Mouse (Mus musculus): ENCODE measurements around the gene Pbx3.

The Pbx3 gene

DNA sequence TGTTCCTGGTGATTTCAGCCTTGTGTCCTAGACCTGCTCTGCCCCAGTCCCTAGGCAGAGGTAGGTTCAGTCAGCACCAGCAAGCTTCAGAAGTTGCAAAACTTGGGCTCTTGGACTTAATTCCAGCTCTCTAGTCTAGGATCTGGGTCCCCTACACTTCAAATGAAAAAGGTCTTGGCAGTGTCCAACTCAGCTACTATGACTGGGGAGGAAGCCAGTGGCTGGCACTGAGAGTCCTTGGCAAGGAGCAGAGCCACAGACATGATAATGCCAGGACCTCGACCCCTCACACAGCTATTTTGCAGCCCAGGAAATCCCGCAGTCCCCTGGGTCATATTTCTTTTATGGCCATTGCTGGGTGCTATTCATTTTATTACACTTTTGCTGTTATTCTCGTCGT lies 225.9 kb downstream of the Pbx3 start:
- DNase-seq (ENCODE audit: low spot score in 2 of 2): no peak

DNA sequence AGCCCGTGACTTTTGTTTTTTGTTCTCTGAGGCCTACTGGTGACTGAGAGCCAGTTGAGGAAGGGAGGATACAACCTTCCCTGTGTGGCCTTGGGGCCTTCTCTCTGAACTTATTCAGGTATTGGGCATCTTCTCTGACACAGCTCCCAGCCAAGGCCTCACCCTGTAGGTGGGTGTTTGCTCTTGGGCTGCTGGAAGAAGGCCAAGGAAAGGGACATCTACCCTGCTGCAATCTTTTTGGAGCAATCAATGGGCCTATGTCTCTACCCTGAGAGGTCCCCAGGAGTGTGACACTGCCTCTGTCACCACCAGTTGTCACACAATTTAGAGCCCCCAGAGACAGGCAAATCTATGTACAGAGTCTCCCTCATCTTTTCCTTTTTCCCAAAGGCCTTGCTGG lies 226.5 kb downstream of the Pbx3 start:
- DNase-seq (ENCODE audit: low spot score in 2 of 2): no peak

DNA sequence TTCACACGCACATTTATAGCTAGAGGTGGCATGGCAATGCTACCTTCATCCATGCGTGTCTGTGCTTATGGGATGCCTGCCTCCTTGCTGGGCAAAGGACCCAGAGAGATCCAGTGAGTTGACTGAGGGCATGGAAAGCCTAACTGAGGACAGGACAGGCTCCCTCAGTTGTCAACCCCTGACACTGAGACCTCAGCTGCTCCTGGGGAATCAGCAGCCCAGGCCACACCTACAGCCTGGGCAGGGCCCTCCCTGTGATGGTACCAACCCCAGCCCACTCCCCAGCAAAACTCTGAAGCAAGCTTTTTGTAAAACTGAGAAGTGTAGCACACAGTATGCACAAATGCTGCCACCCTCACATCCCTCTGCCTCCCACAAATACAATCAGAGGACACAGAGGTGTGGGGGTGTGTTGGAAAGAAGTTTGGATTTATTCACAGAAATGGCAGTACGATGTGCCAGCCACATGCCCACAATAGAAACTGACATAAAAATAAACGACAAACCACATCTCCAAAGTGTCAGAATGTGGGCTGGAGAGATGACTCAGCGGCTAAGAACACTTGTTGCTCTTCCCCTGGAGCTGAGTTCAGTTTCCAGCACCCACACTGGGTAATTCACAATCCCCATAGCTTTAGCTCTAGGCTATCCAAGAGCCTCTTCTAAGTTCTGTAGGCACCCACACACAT lies 233.3 kb downstream of the Pbx3 start:
- DNase-seq (ENCODE audit: low spot score in 2 of 2): no peak

DNA sequence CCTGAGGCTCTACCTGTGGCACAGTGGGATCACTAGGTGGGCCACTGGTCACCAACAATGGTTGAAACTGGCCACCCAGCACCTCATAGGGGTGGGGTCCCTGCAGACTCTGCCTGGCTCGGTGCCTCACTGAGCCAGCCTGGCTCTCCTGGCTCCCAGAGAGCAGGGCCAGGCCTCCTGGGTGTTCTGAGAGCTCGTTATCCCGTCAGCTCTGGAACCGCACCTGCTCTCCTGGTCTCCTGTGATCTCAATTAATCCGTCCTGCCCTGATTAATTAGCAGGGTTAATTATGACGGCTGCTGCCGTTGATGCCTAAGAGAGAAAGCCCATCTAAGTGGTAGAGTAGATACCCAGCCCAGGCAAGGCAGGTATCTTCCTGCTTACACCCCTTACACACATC lies 237.6 kb downstream of the Pbx3 start:
- DNase-seq (ENCODE audit: low spot score in 2 of 2): no peak

DNA sequence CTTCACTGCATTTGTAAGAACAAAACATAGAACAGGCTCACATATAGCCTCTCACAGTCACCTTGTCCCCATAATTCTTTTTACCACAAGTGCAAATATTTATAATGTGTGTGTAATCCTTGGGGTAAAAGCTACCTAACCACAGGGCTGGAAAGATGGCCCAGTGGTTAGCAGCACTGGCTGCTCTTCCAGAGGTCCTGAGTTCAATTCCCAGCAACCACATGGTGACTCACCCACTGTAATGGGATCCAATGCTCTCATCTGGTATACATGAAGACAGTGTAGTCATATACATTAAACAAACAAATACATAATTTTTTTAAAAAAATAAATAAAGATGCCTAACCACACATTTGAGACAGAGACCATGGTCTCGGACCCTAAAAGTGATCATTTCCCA lies 240.2 kb downstream of the Pbx3 start:
- no peak for DNase-seq (ENCODE audit: low spot score in 2 of 2)

DNA sequence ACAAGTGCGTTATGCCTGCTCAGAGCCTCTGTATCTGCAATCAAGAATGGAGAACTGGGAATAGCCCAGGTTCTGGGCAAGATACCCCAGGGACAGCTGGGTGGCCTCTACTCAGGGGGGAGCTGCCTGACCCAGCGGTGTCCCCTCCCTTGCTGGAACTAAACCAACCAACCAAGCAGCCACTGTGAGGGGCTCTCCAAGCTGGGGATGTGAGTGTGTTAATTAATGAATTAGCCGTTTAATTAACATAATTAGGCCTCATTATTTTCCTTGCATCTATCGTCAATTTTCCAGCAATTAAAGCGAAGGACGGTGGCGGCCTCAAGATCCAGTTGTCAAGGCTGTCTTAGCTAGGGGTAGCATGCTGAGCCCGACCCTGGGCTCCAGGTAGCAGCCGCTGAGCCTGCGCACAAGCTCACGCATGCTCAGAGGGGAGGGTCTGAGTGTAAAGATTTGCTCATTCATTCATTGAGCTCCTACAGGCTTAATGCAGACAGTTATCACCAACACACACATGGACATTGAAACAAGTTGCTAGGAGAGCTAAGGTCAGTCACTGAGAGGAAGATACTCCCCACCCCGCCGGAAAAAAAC lies 243.2 kb downstream of the Pbx3 start:
- no peak for DNase-seq (ENCODE audit: low spot score in 2 of 2)

DNA sequence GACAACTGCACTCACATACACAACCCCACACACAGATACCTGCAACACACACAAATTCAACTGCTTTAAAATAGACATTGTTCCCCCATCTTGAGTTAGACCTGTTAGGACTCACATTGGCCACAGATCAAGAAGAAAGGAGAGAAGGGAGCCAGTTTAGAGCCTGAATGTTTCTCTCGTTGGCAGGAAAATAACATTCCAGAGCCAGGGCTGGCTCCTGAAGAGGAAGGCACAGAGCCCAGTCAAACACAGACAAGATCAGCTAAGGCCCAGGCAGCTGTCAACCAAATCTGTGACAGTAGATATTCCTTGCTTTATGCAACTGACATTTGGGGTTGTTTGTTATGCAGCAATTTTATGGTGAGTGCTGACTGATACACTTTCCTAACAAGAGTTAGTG lies 245.1 kb downstream of the Pbx3 start:
- no peak for DNase-seq (ENCODE audit: low spot score in 2 of 2)

DNA sequence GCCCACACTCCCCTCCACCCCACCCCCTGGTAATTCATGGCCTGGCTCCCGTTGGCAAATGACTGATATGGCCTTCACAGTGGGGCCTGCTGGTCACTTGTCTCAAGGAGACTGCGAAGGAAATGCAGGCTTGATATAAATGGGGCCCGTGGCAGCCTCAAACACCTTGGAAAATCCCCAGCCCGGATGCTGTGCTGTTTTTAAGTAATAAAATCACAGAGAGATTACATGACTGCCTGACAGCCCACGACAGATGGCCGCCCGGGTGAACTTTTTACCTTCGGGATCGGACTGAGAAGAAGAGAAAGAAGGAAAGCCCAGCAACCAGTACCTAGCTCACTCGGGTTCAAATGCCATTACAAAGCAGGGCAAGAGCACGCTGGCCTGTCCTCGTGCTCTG lies 249.0 kb downstream of the Pbx3 start:
- DNase-seq (ENCODE audit: low spot score in 2 of 2): no peak

All from thymus, postnatal 10 days (tissue).